Mouse (Mus musculus) cerebellum, adult 2 months (tissue): ENCODE measurements around the gene Sirt1.

Experiments
- CTCF ChIP-seq: fragments of 200-500 bp; IDR thresholded peaks from 2 replicates; pipeline ENCODE4 v1.5.1; 2011; ENCODE audit warnings: low read depth, mild to moderate bottlenecking, control low read depth, low read length, moderate library complexity, borderline replicate concordance; ENCODE audit not compliant: insufficient read depth
- POLR2A ChIP-seq: fragments of 200-500 bp; IDR thresholded peaks from 2 replicates; pipeline ENCODE4 v1.6.1; 2011; ENCODE audit warnings: low read length, control low read depth, borderline replicate concordance; ENCODE audit not compliant: insufficient read depth

GRCm38 (mm10) chr10:63277010-63277409, 104.5 kb downstream of the Sirt1 start:
- TF ChIP-seq POLR2A, result no peak
- no peak for TF ChIP-seq CTCF
